Comparison of ENCODE assay signal across 8 mouse cellular contexts in genomic region chr4:114986591-114987432, GRCm38 (mm10). TPM values are rescaled to one million over a fixed set of nuclear protein-coding genes. Genes with fewer than 3 reads are reported as not detected.
DNase-seq lines count a peak whose midpoint lies in the region; ATAC-seq lines count a peak whose summit lies in the region.

Gene Cmpk1 (minus strand): TSS chr4:114987241.

- no peaks in the 10 kb centered on the region for H3K27me3 ChIP-seq in intestine, embryonic 15.5 days (replicated peaks)

- H3K9me3 ChIP-seq in intestine, embryonic 15.5 days: no peaks in the 10 kb centered on the region

- peak within 1 kb of the TSS; percentile 58 for H3K4me2 ChIP-seq in intestine, embryonic 15.5 days (replicated peaks)

- peak; percentile 96 for ATAC-seq in intestine, embryonic 15.5 days
- ATAC-seq in megakaryocyte-erythroid progenitor cell, adult 5-6 weeks (replicated peaks; ENCODE audit: low FRiP score, low TSS enrichment, poor library complexity, severe bottlenecking): peak; percentile 87

- DNase-seq in adrenal gland, adult 8-10 months: peak; percentile 75
- DNase-seq in embryo, embryonic 11.5 days (ENCODE audit: low read depth, low spot score): peak; percentile 67
- DNase-seq in gastrocnemius, postnatal 4 days (ENCODE audit: low spot score in 2 of 2): peak; percentile 80 to 89
- DNase-seq in left cerebral cortex, postnatal 14 days (ENCODE audit: low spot score in 2 of 2): peak; percentile 84 to 86
- DNase-seq in right cerebral cortex, postnatal 25 days: peak; percentile 87
- peak; percentile 73 to 85 for DNase-seq in urinary bladder, postnatal 36 days (ENCODE audit: low spot score in 2 of 2)

- H3K9ac ChIP-seq in intestine, embryonic 15.5 days: peak within 1 kb of the TSS; percentile 90

- intact Hi-C loops in left cerebral cortex, postnatal 14 days (cut with DNase I): no loop called here

- H3K4me3 ChIP-seq in intestine, embryonic 15.5 days (replicated peaks): peak within 1 kb of the TSS; percentile 86

- under 1% methylated on average over 89 of the region's 93 CpGs for WGBS in intestine, embryonic 15.5 days

- no peaks in the 10 kb centered on the region; the same call in 1 of the 2 replicates for H3K4me1 ChIP-seq in intestine, embryonic 15.5 days (replicated peaks)

- H3K27ac ChIP-seq in intestine, embryonic 15.5 days: peak within 1 kb of the TSS; percentile 100

- no peaks in the 10 kb centered on the region for H3K36me3 ChIP-seq in intestine, embryonic 15.5 days

RNA-seq across cellular contexts. Expression of gene Cmpk1, which starts in this region (rescaled TPM):
- 100 to 1,000 TPM in 2 of 4 experiments, 10 to 100 TPM in 2; 79.7 to 115 (median 105) TPM for total RNA-seq in adrenal gland, adult 8-10 months (2022)
- total RNA-seq in gastrocnemius, postnatal 4 days (2021): 10 to 100 TPM; 42.9 to 45.3 TPM
- 124 and 140 TPM in 2 replicates for polyA plus RNA-seq in intestine, embryonic 15.5 days (2015; fragmentation: Nextera tagmentation; extraction: Ambion mirVana)
- 100 to 1,000 TPM; 115 to 122 TPM for total RNA-seq in left cerebral cortex, postnatal 14 days (2021)
- 48.4 and 50.3 TPM in 2 replicates for total RNA-seq in megakaryocyte-erythroid progenitor cell, adult 5-6 weeks (2014; fragmentation: Nextera tagmentation)
- 136 and 147 TPM in 2 replicates for total RNA-seq in megakaryocyte-erythroid progenitor cell, adult 5-6 weeks (2017)

Comparison
In these comparisons a context has a peak if more than half of its experiments do, and no peak if none do; other contexts are left out.
1. Peak in every context shown above with its lines: DNase-seq, ATAC-seq, H3K4me3 ChIP-seq and H3K27ac ChIP-seq.